Mouse (Mus musculus): Measurements from ENCODE around the gene Mmp24.

Mmp24 gene

DNA sequence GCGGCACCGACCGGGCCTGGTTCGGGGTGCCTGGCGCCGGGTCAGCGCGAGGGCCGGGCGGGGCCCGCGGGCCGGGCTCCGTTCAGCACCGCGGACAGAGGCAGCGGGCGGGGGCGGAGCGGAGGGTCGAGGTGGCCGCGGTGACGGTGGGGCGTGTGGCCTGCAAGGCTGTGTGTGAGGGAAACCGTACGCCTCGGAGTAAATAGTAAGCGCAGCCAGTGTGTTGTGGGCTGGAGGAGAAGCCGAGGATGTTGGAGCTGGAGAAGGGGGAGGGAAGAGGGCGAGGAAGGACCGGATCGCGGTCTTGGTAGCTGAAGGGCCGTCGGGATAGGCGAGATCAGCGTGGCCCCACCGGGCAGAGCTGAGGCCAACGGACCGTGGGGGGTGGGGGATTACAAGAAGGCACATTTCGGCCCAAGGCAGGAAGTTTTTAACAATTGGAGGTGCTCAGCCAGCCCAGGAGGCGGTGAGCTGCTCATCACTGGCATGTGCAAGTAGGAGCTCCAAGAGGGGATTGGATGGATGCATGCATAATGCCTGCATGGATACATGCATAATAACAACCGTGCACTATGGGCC, 632 bp downstream of the Mmp24 start:
- in situ Hi-C loops (cut with MboI, MseI), result no loop called here

DNA sequence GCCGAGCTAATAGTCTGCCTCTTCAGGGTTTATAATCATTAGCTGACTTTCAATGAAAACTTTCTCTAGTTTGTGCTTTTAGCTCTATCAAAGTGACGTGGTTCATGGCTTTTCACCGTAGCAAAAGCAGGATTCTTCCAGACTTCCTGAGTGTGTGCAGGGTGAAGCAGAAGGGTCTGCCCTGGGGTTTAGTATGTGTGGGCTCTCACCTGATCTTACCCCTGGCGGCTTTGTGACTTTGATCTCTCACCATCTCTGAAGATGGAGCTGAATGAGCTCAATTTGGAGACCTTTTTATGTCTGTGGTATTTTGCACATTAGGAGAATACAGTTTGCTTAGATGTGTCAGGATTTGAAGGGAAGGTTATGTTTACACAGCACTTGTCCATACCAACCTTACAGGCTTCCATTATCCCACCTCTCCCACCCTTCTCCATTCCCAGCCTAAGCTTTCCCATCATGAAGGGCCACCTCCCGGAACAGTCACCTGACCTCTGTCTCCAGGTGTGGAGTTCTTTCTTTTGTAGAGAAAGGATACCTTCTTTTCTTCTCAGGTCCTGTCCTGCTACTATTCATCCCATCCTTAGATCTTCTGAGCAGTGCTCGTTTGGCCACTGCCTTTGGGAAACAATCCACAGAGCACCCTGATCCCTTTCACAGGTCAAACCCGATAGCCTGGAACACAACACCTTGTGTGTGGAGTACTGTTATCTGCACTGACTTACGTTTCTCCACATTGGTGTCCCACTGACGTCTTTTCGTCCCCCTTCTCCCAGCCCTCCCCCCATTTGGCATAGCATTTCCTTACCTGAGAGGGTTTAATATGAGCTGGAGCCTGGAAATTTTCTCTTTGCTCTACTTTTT, 1.9 kb downstream of the Mmp24 start:
- in situ Hi-C loops (cut with MboI, MseI), result no loop called here

DNA sequence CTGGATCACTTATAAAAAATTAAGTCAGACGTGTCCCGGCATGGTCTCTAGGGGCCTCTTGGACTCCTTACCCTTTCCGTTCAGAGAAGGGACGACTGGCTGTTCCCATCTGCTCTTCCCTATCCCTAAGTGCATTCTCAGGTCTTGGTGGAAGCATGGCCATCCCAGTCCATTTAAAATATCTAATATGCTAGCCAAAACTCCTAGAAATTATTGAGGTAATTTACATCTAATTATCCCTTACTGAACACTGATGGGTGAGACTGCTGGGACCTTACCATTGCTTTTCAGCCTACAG, 2.5 kb downstream of the Mmp24 start:
- in situ Hi-C loops (cut with MboI, MseI), result no loop called here

DNA sequence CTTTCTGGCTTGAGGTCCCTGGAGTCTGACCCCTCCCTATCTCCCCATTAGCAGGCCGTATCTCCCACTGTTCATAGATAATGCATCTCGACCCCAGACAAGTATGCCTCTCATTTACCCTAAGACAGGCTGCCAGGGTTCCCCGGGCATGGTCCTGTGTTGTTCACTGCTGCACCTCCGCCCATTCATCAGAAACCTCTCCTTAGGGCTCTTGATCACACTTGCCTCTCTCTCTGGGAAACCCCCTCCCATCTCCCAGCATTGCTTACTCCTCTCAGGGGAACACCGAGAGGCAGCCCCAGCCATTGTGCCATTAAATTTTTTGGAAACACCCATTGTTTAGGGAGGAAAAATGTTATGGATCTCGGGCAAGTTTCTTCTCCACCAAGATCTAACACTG, 2.9 kb downstream of the Mmp24 start:
- in situ Hi-C loops (cut with MboI, MseI), result no loop called here

DNA sequence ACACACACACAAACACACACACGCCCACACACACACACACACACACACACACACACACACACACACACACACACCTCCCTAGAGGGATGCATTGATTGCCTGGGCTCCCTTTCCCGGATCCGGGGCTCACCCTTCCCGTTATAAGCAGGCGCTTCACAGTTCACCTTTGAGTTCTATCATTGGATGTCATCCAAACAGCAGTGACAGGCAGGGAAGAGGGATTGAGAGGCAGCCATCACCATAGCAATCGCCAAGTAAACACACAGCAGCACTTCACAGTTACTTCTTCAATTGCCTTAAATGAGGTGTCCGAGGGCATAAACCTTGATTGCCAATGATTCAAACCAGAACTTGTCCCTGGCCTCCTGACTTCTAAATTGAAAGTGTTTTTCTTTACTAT, 3.9 kb downstream of the Mmp24 start:
- in situ Hi-C loops (cut with MboI, MseI), result no loop called here

DNA sequence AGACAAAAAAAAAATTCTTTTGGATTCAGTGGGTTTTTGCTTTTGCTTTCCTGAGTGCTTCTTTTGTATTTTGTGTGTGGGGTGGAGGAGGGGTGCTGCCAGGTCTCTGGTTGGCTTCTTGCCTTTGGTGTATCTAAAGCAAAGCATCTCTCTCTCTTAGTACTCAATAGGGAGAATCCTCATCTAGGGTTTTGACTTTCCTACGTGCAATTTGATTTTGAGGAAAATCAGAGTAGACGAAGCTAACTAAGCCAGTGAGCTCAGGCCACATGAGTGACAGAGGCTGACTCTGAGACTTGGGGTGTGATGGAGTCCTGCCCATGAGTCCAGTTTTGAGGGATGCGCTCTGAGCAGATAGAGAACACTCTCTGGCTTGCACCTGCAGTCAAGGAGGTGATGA, 4.4 kb downstream of the Mmp24 start:
- in situ Hi-C loops (cut with MboI, MseI), result no loop called here

DNA sequence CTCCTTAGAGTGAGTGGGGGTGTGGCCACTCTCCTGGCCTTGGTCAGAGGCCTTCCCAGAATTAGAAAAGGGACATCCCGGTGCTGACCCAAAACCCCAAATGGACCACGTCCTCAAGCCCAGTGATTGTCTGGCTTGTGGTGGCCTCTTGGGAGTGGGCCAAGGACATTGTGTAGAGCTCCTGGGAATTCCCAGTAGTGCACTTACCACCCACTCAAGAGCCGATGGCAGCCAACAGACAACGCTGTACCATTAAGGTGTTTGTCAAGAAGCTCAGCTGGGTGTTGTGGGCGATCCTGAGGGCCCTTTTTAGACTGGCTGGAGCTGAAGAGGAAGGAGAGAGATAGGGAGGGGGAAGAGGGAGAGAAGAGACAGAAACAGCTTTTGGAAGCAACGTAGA, 9.4 kb downstream of the Mmp24 start:
- in situ Hi-C loops (cut with MboI, MseI), result no loop called here

DNA sequence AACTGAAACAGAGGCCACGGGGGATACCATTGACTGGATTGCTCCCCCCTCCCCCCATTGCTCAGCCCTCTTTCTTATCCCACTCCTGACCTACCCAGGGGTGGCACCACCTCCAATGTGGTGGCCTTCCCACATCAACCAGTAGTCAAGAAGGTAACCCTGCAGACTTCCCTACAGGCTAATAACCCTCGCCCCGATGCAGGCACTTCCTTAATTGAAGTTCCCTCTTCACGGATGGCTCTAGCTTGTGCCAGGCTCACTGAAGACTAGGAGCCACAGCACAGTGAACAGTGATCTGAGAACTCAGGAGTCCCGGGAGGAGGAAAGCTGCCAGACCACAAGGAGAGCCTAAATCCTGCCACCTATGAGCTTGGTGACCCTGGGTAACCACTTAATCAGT, 11.8 kb downstream of the Mmp24 start:
- in situ Hi-C loops (cut with MboI, MseI), result no loop called here

DNA sequence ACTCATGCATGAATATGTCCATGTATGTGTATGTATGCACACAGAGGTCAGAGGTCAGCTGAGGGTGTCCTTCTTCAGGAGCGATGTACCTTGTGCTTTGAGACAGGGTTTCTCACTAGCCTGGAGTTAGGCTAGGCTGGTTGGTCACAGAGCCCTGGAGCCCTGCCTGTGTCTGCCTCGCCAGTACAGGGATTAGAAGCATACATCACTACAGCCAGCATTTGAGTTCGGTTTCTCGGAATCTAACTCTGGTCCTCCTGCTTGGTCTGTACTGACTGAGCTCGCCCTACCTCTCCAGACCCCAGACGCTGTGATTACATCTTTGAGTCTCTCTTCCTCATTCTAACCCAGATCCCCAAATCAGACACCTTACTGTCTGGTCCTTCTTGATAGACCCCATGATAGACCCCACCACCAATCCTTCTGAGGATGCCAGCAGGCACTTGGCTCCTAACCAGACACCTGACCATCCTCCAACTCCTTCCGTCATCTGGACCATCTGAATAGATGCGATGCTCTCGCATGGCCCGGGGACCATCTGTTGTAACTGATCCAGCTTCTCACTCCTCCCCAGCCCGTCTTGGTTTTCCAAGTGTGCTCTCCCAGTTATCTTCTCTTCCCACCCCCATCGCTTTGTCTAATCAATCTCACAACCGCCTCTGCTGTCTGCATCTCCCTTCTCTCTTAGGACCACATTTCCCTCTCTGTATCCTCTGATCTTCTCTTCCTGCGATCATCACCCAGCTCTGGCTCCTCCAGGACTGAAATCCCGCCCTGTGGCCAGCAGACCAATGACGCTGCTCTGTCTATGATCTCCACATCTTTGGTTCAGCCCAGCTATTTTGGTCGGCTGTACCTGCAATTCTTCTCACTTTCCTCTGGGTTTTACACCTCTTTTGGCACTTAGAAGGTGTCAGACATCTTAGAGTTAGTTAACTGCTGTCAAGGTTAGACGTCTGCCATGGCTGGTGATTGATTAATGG, 13.1 kb downstream of the Mmp24 start:
- in situ Hi-C loops (cut with MboI, MseI), result no loop called here

DNA sequence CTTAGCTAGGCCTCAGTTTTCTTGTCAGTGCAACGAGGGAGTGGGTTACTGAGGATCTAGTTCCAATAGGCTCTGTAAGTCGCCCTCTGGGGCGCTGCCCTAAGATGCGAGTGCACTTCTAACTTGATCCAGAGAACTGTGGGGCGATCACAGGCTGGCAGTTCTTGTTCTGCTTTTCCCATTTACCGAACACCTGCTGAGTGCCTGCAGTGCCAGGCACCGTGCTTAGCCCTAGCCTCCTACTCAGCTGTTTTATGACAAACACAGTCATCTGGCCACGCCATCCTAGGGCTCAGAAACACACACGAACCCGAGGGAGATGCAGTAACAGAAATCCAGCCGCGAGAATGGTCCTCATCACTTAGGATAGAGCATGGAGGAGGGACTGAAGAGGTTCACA, 17.8 kb downstream of the Mmp24 start:
- in situ Hi-C loops (cut with MboI, MseI), result no loop called here

DNA sequence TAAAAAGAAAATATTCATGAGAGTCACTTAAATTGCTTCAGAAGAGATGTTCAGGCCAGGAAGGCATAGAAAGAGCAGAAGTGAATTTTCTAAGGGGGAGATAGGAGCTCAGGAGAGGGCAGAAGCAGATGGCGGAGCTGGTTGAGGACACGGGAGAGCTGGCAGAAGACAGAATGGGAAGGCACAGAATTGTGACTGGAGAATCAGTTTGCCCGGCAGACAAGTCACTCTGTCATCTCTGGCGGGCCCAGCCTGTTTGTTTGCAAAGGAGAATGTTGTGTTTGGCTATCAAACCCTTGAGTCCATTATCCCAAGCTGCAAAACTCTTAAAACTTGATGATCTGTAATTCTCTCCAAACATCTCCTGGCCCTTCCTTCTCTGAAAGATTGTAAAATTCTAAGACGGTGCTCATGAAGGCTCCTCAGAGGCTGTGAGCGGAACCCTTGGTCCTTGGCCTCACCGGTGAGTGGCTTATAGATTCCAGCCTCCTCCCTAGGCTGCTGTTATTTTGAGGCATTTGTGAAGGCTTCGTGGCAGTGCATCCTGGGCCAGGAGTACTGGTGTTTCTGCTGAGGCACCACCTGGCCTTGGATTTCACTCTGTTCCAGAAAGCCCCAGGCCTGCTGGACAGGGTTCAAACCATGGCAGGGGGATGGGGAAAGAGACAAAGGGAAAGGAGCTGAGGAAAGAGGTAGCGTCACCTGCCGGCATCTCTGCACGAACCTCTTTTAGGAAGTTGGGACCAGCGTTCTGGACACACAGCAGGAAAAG, 19.7 kb downstream of the Mmp24 start:
- in situ Hi-C loops (cut with MboI, MseI), result no loop called here

DNA sequence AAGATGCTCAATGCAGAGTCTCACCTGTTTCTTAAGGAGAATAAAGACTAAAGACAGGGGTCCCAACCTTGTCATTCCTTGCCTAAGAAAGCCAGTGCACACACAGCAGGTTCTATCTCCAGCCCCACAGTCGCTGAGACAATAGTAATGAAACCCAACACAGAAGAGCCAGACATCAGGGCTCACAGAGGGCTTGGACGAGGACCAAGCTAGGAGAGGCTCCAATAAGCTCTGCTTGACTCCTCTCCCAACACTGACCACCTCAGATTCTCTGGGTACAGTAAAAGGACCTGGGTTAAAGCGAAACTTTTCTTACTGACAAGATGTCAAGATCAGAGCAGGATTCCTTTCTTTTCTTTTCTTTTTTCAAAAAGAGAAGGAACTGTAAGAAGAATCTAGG, 23.5 kb downstream of the Mmp24 start:
- in situ Hi-C loops (cut with MboI, MseI), result no loop called here

DNA sequence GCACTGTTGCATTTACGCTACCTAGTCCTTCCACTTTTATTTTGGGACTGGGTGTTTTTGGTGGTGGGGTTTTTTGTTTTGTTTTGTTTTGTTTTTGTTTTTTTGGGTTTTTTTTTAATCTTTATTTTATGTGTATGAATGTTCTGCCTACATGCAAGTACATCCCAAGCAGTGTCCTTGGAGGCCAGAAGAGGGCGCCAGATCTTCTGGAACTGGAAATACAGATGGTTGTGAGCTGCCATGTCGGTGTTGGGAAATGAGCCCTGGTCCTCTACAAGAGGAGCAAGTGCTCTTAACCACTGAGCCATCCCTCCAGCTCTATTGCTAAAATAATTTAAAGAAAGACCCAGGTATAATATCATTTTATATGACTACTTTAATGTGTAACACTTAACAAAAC, 27.6 kb downstream of the Mmp24 start:
- in situ Hi-C loops (cut with MboI, MseI), result no loop called here

DNA sequence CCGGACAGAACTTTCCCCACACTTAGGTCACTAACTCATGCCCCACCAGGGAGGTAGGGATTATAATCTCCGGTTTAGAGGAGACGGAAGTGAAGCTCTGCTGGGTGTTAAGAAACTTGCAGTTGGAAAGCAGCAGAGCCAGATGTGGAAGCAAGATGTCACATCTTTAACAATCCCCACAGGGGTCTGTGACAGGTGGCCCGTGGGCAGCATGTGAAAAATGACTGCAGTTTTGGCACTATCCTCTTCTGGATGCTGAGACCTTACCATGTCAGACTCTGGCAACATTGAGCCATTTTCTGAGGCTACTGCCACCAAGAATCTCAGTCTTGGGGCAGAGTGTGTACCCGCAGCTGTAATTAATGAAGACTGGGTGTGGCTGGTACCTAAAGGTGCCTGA, 28.9 kb downstream of the Mmp24 start:
- in situ Hi-C loops (cut with MboI, MseI), result no loop called here

DNA sequence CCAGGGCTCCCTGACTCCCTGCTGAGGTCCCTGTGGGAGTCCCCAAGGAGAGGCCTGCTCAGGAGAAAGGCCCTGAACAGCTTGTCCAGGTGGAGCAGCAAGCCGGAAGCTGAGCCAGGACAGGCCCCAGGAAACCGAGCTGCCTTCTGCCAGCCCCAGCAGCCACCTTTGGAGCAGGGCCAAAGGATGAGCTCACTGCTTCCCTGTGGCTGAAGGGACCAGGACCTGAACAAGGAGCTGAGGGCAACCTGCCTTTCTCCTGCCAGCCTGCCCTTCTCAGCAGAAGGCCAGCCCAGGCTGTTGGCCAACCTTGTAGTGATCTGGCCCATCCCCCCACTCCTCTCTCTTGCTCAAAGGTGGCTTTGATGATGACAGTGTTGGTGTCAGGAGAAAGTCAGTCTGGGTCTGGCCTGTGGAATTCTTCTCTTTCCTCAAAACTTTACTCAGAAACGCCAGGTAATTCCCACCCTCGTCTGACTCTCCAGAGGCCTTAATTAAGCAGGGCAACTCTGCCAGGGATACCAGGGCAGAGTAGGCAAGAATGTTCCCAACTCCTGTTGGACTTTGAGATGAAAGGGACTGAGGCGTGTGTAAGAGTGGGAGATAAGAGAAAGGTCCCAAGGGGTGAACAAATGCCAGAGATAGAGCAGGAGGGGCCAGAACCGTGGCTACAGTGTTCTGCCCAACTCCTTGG, 30.2 kb downstream of the Mmp24 start:
- in situ Hi-C loops (cut with MboI, MseI), result loop anchor here (5.0 kb wide), 1 partner anchor 93 kb away; no protein-coding TSS in a partner anchor

DNA sequence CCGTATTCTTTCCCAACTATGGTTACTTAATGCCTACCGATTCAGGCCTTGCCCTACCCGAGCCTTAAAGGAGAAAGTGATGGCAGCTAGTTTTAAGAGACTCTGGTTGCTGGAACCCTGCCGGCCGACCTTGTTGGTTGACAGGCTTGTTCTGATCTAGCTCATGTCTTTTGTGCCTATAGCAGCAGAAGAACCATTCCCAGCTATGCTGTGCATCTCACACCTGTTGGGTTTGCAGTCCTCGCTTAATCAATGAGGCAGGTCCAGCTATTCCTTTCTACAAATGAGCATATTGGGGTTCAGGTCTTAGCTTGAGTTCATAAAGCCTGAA, 30.7 kb downstream of the Mmp24 start:
- in situ Hi-C loops (cut with MboI, MseI), result loop anchor here (5.0 kb wide), 1 partner anchor 94 kb away; no protein-coding TSS in a partner anchor

DNA sequence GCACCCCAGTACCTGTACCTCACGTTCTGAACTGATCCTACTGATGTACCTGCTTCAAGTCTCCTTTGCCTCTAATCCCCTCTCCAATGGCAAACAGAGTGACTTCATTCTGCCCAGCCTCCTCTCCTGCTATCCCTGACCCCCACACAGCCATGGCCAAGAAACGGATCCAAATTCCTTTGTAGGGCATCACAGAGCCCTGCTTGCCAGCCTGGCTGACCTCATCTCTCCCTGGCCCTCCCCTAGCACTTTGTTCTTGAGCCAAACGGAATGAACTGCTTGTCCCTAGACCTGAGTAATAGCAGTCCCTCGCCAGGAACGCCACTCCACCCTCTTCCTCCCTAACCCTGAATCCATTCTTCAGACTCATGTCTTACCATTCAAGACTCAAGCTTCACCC, 31.4 kb downstream of the Mmp24 start:
- in situ Hi-C loops (cut with MboI, MseI), result loop anchor here (5.0 kb wide), 1 partner anchor 94 kb away; no protein-coding TSS in a partner anchor

DNA sequence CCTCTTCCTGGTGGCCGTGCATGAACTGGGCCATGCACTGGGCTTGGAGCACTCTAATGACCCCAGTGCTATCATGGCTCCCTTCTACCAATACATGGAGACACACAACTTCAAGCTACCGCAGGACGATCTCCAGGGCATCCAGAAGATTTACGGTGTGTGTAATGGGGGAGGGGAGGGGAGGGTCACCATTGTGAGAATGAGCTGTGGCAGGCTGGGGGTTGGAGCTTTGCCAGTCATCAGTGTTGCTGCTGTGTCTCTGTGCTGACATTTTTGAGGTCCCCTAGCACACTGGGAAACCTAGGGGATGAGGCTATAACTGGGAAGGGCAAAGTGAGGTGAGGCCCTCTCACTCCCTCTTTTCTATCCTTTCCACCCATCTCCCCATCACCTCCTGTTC, 32.3 kb downstream of the Mmp24 start:
- in situ Hi-C loops (cut with MboI, MseI), result loop anchor here (5.0 kb wide), 1 partner anchor 95 kb away; no protein-coding TSS in a partner anchor

DNA sequence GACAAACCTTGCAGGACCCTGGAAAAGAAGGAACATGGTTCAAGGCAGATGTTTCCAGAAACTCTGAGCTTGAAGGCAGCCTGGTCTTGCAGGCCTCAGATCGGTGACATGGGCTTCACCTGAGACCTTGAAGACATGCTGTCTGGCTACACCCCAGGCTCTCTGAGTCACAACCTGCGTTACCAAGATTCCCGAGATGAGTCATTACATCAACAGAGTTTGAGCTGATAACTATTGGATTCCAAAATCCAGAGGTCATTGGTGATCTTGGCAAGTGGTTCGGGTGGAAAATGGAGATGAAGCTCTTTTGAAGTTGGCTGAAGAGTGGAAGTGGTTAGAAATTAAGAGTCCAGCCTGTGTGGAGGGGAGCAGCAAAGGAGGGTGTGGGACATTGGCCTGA, 34.5 kb downstream of the Mmp24 start:
- in situ Hi-C loops (cut with MboI, MseI), result loop anchor here (5.0 kb wide), 1 partner anchor 97 kb away; no protein-coding TSS in a partner anchor

DNA sequence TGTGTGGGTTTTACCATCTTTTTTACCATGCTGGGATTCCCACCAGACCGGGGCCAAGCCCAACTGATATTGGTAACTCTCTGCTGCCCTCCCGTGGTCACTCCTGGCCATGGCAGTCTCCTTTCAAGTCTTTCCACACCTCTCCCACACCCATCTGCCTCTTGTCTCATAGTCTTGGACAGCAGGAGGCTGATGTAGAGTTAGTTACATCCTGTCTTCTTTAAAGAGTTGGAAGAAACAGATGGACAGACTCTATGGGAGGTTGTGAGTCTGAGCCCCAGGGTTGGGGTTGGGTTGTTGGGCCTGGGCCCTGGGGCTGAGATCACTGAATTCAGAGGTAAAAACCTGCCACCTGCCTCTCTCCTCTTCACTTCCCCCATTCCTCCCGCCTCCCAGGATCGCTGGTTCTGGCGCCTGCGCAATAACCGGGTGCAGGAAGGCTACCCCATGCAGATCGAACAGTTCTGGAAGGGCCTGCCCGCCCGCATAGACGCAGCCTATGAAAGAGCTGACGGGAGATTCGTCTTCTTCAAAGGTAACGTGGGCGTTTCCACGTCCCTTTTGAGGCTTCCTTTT, 36.8 kb downstream of the Mmp24 start:
- in situ Hi-C loops (cut with MboI, MseI), result no loop called here

DNA sequence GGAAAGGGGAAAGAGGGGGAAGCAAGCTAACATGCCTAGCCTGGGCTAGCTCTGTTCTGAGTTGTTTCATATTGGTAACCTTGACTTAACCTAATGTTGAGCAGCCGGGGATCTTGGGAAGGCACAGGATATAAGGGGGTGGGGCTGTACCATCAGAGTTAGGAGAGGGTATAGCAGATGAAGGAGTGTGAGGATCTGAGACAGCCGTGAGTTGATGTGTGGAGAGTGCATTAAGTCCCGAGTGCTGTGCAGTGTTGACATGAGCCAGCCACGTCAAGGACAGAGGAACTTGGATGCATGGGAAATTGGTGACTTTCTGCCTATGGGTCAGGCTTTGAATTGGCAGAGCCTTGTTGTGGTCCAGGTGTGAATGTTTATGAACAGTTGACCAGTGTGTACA, 37.5 kb downstream of the Mmp24 start:
- in situ Hi-C loops (cut with MboI, MseI), result no loop called here
